Mouse (Mus musculus) forelimb bud, embryonic 11.5 days (tissue): ENCODE measurements around the gene 9130230L23Rik.

Experiments
- DNase-seq: peaks from one replicate; pipeline ENCODE4 v3.0.0-alpha.2; 2012; ENCODE audit warnings: low read depth, low spot score

Gene 9130230L23Rik

DNA sequence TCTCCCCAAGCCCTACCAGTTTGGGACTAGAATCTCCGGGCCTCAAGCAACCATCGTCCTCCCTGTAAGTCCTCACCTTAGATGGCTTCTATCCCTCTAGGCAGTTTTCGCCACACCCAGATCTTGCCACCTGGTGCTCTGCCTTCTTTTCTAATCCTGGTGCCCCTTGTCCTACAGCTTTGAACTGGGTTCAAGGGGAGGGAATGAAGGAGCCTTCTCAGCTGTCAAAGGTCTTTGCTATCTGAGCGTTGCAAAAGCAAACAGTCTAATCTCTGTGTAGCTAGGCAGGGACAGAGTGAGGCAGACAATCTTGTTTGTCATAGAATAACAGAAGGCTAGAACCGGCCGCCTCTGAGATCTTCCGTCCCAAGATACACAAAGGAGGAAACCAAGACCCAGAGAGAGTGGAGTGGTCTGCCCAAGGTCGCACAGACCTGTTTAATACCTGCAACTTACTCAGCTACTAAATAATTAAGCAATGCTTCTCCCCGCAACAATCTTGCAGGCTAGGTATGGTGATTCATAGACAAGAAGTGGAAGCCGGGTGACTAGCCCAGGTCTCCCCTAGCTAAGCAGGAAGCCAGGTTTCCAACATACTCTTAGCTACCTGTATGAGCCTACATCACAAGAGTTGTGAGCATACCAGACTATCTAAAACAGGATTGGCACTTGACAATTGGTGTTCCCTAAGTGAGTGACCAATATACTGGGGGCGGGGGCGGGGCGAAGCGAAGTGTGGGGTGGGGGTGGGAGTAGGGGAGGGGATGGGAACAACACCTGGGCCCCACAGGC, at the start of gene 9130230L23Rik:
9130230L23Rik (minus strand) TSS at position 152 of the 792 bp plus-strand sequence.
- DNase-seq: no peak

- DNase-seq: no peak
Observed at GRCm38 (mm10) chr5:66052777-66053548, 48.9 kb upstream of the 9130230L23Rik start.

- no peak for DNase-seq
Observed at GRCm38 (mm10) chr5:66050841-66051240, 46.8 kb upstream of the 9130230L23Rik start.

DNA sequence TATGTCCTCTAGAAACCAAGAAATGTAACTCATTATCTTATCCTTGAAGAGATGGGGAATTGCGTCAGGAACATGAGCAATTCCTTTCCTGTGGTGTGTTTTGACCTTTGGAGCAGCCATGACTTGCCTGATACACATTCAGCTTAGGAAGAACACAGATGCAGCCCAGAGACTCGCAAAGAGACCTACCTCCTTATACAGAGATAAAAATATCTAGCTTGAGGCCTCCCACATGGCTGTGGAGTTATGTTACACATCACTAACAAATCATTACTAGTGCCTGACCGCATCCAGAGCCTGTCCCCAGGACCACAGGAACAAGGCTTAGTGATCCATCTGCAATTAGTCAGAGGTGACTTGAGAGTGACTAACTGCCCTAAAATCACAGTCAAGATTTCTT, 42.3 kb upstream of the 9130230L23Rik start:
- DNase-seq: no peak

GRCm38 (mm10) chr5:66043897-66044296, 39.8 kb upstream of the 9130230L23Rik start:
- no peak for DNase-seq

DNA sequence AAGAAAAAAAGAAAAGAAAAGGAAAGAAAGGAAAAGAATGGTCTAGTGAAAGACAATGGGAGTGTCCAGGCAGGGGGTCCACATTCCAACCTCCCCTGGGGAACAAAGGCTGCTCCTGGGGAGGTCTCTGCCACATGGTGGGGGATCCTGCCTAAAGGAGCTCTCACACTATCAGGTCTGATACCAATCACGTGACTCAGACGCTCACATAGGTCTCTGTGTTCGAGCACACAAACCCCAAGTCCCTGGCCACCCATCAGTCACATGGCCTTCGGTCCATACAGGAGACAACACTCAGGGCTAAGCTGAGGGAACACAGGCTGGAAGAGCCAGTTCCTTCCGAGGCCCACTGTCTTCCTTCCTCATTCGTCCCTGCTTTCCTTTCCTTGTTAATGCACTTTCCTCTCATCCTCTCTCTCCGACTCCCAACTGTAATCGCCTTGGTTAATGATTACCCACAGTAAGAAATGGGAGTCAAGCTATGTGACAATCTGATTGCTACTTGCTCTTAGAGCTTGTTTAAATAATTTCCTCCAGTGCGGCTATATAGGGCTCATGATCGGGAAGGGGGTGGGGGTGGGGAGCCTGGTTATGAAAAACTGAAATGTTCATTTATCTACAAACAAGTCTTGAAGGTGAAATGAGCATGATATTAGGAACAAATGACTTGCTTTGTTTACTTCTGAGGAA, 38.7 kb upstream of the 9130230L23Rik start:
- DNase-seq: no peak

- DNase-seq: no peak
Observed at GRCm38 (mm10) chr5:66040744-66041279, 36.7 kb upstream of the 9130230L23Rik start.

DNA sequence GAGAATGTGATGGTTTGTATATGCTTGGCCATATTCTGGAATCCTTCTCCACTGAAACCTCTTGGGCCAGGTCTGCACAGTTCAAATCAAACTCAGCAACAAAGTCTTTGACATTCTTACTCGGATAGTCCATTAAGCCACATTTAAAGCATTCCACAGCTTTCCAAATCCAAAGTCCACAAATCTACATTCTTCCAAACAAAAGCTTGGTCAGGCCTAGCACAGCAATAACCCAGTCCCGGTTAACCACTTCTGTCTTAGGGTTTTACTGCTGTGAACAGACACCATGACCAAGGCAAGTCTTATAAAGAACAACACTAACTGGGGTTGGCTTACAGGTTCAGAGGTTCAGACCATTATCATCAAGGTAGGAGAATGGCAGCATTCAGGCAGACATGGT, 35.7 kb upstream of the 9130230L23Rik start:
- DNase-seq: no peak

GRCm38 (mm10) chr5:66037066-66037465, 33.0 kb upstream of the 9130230L23Rik start:
- no peak for DNase-seq

GRCm38 (mm10) chr5:66036440-66037054, 32.5 kb upstream of the 9130230L23Rik start:
- no peak for DNase-seq

DNA sequence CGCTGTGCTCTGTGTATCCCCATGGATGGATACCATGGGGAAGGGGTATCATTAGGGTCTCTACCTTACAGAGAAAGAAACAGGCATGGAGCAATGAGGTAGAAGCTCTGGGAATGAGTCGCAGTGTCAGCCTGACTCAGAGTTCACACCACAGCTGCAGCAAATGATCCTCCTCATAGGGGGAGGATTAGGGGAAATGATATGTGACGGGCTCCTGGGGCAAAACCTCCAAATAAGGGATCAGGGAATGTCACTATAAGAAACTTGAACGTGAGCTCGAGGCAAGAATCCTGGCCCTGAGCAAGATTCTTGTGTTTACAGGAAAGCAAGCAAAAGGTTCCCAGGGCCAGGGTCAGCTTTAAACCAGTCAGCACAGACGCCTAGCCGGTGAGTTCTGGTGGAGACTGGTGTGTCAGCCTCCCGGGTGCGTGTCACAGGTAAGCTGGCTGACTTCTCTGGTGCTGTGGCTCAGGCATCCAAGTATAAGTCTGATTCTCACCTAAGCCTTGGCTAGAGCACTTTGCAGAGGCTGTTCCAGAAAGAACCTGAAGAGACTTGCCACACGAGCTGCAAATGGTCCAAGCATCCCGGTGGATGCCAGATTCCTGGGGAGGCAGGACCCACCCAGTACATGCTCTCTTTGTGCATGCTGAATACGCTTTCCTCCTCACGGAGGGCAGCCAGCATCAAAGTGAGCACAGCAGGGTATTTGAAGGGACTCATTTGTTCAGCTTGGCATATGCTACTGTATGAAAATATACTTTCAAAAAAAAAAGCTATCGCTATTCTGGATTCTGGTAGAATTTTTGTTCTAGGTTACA, 30.5 kb upstream of the 9130230L23Rik start:
- DNase-seq: no peak

- DNase-seq: no peak
Observed at GRCm38 (mm10) chr5:66032826-66033225, 28.7 kb upstream of the 9130230L23Rik start.

- no peak for DNase-seq
Observed at GRCm38 (mm10) chr5:66031699-66032098, 27.6 kb upstream of the 9130230L23Rik start.

GRCm38 (mm10) chr5:66028232-66028631, 24.1 kb upstream of the 9130230L23Rik start:
- no peak for DNase-seq

DNA sequence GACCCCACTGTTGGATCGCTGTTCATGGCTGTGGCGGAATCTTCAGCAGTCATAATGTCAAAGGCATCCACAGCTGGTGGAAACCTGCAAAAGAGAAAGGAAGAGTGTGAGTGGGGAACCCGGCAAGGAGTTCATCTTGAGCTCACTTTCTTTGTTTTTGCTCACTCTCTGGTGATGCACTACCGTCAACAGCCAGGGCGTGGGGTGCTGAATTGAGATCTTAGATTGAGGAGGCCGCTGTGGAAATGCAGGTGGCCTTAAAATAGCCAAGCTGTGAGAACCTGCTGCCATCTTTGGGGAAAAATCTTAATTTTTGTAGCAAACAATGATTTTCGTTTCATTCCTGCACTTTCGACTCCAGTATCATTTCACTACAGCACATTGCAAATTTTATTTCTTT, 23.1 kb upstream of the 9130230L23Rik start:
- no peak for DNase-seq

DNA sequence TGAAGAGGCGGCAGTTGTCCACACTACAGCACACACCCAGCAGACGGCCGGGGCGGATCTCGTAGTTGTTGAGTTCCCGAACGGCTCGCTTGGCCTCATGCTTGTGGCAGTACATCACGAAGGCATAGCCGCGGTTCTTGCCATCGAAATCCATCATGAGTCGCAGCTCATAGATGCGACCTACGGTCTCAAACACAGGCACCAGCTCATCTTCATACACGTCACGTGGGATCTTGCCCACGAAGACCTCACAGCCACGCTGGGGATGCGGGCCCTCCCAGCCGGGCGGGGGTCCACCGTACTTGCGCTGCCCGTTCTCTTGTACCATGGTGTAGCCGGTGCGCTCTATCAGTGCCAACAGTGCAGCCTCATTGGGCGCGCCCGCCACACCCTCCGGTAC, 22.7 kb upstream of the 9130230L23Rik start:
- no peak for DNase-seq

- DNase-seq: no peak
Observed at GRCm38 (mm10) chr5:66015449-66015961, 11.4 kb upstream of the 9130230L23Rik start.

- DNase-seq: no peak
Observed at GRCm38 (mm10) chr5:66014437-66014836, 10.4 kb upstream of the 9130230L23Rik start.

DNA sequence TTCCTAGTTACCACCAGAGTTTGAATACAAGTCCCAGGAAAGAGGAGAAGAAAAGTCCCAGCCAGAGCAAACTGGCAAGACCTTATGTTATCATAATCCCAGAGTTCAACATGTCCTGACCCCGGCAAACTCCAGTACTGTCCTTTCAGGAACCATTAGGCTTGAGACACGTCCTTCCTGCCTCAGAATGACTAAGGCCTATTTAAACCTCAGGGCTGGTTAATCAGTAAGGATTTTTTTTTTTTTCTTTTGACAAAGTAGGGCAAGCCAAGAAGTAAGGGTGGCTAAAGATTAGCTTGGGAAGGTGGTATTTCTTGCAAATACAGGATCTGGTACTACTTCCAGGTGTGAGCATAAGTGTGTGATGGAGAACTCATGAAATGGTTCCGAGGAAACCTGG, 9.9 kb upstream of the 9130230L23Rik start:
- DNase-seq: no peak

DNA sequence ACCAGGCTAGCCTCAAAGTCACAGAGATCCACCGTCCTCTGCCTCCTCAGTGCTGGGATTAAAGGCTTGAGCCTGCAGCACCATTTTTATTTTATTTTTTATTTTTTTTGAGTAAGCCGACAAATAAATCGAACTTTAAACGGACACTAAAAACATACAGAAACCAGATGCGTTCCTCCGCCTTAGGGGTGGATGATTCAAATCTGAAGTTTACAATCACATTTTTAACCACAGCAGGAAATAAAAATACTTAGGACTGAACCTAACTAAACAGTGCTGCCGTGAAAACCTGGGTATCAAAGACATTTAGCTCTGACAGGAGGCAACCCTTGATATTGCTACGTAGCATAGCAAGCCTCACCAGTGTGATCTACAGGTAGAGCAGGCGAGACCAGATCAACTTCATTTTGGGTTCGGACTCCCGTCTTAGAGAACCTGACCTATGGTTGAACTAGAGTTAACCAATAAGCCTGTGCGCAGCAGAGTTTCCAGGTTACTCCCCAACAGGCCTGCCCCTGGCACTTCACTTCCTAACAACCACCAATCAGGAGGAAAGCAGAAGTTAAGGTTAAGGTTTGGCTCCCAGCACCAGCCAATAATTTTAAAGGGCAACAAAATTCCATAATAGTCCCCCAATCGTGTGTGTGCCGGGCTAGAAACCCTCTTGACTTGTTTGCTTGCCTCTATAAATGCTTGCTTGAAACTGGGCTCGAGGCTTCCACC, 4.3 kb upstream of the 9130230L23Rik start:
- no peak for DNase-seq
